In the genomic region with DNA sequence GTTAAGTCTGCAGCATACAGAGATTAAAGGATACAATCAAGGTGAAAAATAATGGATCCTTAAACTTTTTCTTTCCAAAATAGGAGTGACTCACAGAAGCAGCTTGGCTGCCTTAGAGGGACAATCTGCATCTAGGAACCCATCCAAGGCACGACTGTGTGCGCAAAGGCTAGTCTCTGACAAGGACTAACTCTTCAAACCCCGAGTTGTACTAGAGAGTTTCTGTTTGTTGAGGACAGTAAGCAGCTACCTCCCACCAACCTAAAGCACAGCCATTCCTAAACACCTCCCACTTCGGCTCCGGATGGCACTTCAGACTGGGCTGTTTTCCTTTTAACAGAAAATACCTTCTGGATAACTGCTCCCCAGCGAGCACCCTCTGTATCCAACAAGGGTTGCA, we compare ENCODE assay signal across 16 mouse cellular contexts. TPM values are rescaled to one million over a fixed set of nuclear protein-coding genes. Genes with fewer than 3 reads are reported as not detected.
DNase-seq lines count a peak whose midpoint lies in the region.
"Had no signal": no experiment of that assay in that cellular context is flagged by ENCODE, and none has a peak within 500 bp of the region (broad histone marks: within the 10 kb centered on the region; RNA-seq: fewer than 3 reads in every experiment).

No protein-coding gene starts in this region.

- DNase-seq in heart, postnatal 10 days: peak; percentile 23 to 29
- no peak for DNase-seq in heart, adult 8-10 months (ENCODE audit: low spot score)
- peak; percentile 36 to 46 for DNase-seq in left cerebral cortex, postnatal 36 days (ENCODE audit: low spot score in 2 of 2)
- no peak for DNase-seq in left cerebral cortex, adult 11 months (ENCODE audit: low spot score)
- peak; percentile 70 for DNase-seq in adipocyte (ENCODE audit: low spot score)
- peak; percentile 29 to 34 for DNase-seq in right cerebral cortex, postnatal 36 days (ENCODE audit: low spot score in 2 of 2)
- no peak for DNase-seq in gastrocnemius, postnatal 14 days
- DNase-seq: cerebellum, adult 11 months; cerebellum, postnatal 10 days; kidney, adult 2 months; kidney, postnatal 10 days; liver, embryonic 13.5 days; lung, embryonic 14.5 days; lung, postnatal 36 days; thymus, adult 2 months had no signal

- intact Hi-C loops in heart, postnatal 10 days (cut with DNase I): no loop called here
- intact Hi-C loops in left cerebral cortex, postnatal 36 days (cut with DNase I): no loop called here
- intact Hi-C loops in gastrocnemius, postnatal 14 days (cut with DNase I; ENCODE audit: low total_unique reads): no loop called here

RNA-seq across cellular contexts. Expression of a gene that starts 21.8 kb away (rescaled TPM):
- total RNA-seq in heart, postnatal 10 days (2021): under 1 TPM in 1 of 2 experiments, not detected in 1; 0.12 TPM
- total RNA-seq in heart, adult 8-10 months (2022): not detected
- under 1 TPM; 0.41 to 0.86 TPM for total RNA-seq in left cerebral cortex, postnatal 36 days (2021)
- total RNA-seq in gastrocnemius, postnatal 14 days (2021): not detected
- total RNA-seq: heart, postnatal 25 days had no signal

RNA-seq across cellular contexts. Expression of a gene that starts 31.4 kb away (rescaled TPM):
- total RNA-seq in heart, postnatal 10 days (2021): 10 to 100 TPM; 22.2 to 29.6 TPM
- 1 to 10 TPM; 4.7 to 7.6 (median 6.2) TPM for total RNA-seq in heart, adult 8-10 months (2022)
- 10 to 100 TPM; 32.3 to 47.6 TPM for total RNA-seq in left cerebral cortex, postnatal 36 days (2021)
- total RNA-seq in gastrocnemius, postnatal 14 days (2021): 10 to 100 TPM in 1 of 2 experiments, 1 to 10 TPM in 1; 7.7 to 10.0 TPM

Comparison
In these comparisons a context has a peak if more than half of its experiments do, and no peak if none do; other contexts are left out.
1. DNase-seq: peak in heart, postnatal 10 days (2 of 2), left cerebral cortex, postnatal 36 days (2 of 2), adipocyte (single experiment) and right cerebral cortex, postnatal 36 days (2 of 2); none in heart, adult 8-10 months (single experiment), left cerebral cortex, adult 11 months (single experiment) and gastrocnemius, postnatal 14 days (single experiment).